Mouse (Mus musculus): ENCODE data around the gene Pard3. TPM values are rescaled to one million over a fixed set of nuclear protein-coding genes. Genes with fewer than 3 reads are reported as not detected.

Gene Pard3
- polyA plus RNA-seq, 1 experiment: 10.4 TPM

DNA sequence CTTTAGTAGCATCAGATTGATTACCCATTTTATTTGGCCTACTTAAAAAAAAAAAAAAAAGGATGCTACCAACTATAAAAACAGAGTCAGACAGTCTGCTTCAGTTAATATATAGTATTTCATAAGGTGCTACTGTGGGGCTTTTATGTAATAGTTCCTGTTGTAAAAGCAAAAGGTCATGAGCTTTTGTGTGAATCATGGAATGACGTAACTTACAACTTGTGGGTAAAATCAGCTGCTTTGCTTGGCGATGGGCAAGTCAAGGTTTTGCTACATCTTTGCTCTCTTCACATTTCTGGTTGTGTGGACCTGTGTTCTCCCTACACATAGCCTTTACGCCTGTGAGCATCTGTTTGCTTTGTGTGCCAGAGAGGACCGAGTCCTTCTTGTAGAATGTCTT lies 179.7 kb downstream of the Pard3 start:
- Histone ChIP-seq H3K4me1 (replicated peaks; ENCODE audit: control insufficient read depth, insufficient read depth, low read length) (no peaks in the 10 kb centered on the region), H3K4me3 (ENCODE audit: control insufficient read depth, insufficient read depth, low read length) (no peak overlapping the region), H3K36me3 (ENCODE audit: control insufficient read depth, insufficient read depth, low read length) (no peaks in the 10 kb centered on the region), H3K27ac (ENCODE audit: control insufficient read depth, insufficient read depth, low read length) (no peak overlapping the region), H3K27me3 (ENCODE audit: control insufficient read depth, insufficient read depth, low read length) (no peaks in the 10 kb centered on the region)
- WGBS: 93% methylated on average over 4 of the region's 4 CpGs
- no peak for DNase-seq
- TF ChIP-seq POLR2A (IDR thresholded peaks at IDR 0.05; ENCODE audit: control insufficient read depth, extremely low read depth, insufficient read depth, low read length, poor library complexity): no peak
- no peak for TF ChIP-seq CTCF (IDR thresholded peaks at IDR 0.05; ENCODE audit: borderline replicate concordance, control insufficient read depth, extremely low read depth, insufficient read depth, low read length, poor library complexity)

- DNase-seq: no peak
- no peaks in the 10 kb centered on the region for H3K4me1 ChIP-seq (replicated peaks; ENCODE audit: control insufficient read depth, insufficient read depth, low read length)
- H3K4me3 ChIP-seq (ENCODE audit: control insufficient read depth, insufficient read depth, low read length): no peak overlapping the region
- H3K36me3 ChIP-seq (ENCODE audit: control insufficient read depth, insufficient read depth, low read length): no peaks in the 10 kb centered on the region
- no peak overlapping the region for H3K27ac ChIP-seq (ENCODE audit: control insufficient read depth, insufficient read depth, low read length)
- WGBS: 93% methylated on average over 11 of the region's 11 CpGs
- TF ChIP-seq POLR2A (IDR thresholded peaks at IDR 0.05; ENCODE audit: control insufficient read depth, extremely low read depth, insufficient read depth, low read length, poor library complexity) (no peak), CTCF (IDR thresholded peaks at IDR 0.05; ENCODE audit: borderline replicate concordance, control insufficient read depth, extremely low read depth, insufficient read depth, low read length, poor library complexity) (no peak)
- H3K27me3 ChIP-seq (ENCODE audit: control insufficient read depth, insufficient read depth, low read length): no peaks in the 10 kb centered on the region
Observed at GRCm38 (mm10) chr8:127243841-127244240, 180.1 kb downstream of the Pard3 start.

DNA sequence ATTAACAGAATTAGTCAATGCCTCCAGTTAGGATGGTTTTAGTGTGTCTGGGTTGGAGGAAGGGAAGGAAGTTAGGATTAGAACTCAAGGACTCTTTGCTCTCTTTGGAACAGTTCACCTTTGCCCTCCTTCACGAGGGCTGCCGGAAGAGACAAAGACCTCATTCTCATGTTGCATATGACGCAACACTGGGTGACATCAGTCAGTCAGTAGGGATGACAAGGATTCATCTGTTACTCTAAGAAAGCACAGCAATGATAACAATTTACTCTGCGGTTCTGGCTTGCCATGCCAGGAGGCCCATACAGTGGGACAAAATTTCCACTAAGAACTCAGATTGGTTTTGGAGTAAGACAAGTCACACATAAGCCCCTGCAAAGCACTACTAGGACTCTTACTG lies 187.1 kb downstream of the Pard3 start:
- Histone ChIP-seq H3K27ac (ENCODE audit: control insufficient read depth, insufficient read depth, low read length) (no peak overlapping the region), H3K27me3 (ENCODE audit: control insufficient read depth, insufficient read depth, low read length) (no peaks in the 10 kb centered on the region), H3K36me3 (ENCODE audit: control insufficient read depth, insufficient read depth, low read length) (no peaks in the 10 kb centered on the region), H3K4me1 (replicated peaks; ENCODE audit: control insufficient read depth, insufficient read depth, low read length) (no peaks in the 10 kb centered on the region), H3K4me3 (ENCODE audit: control insufficient read depth, insufficient read depth, low read length) (no peak overlapping the region)
- no peak for TF ChIP-seq POLR2A (IDR thresholded peaks at IDR 0.05; ENCODE audit: control insufficient read depth, extremely low read depth, insufficient read depth, low read length, poor library complexity)
- TF ChIP-seq CTCF (IDR thresholded peaks at IDR 0.05; ENCODE audit: borderline replicate concordance, control insufficient read depth, extremely low read depth, insufficient read depth, low read length, poor library complexity): no peak
- no peak for DNase-seq
- 97% methylated on average over 4 of the region's 4 CpGs for WGBS

- Histone ChIP-seq H3K36me3 (ENCODE audit: control insufficient read depth, insufficient read depth, low read length) (no peaks in the 10 kb centered on the region), H3K27me3 (ENCODE audit: control insufficient read depth, insufficient read depth, low read length) (no peaks in the 10 kb centered on the region), H3K4me3 (ENCODE audit: control insufficient read depth, insufficient read depth, low read length) (no peak overlapping the region), H3K4me1 (replicated peaks; ENCODE audit: control insufficient read depth, insufficient read depth, low read length) (no peaks in the 10 kb centered on the region), H3K27ac (ENCODE audit: control insufficient read depth, insufficient read depth, low read length) (no peak overlapping the region)
- DNase-seq: no peak
- TF ChIP-seq POLR2A (IDR thresholded peaks at IDR 0.05; ENCODE audit: control insufficient read depth, extremely low read depth, insufficient read depth, low read length, poor library complexity) (no peak), CTCF (IDR thresholded peaks at IDR 0.05; ENCODE audit: borderline replicate concordance, control insufficient read depth, extremely low read depth, insufficient read depth, low read length, poor library complexity) (no peak)
- WGBS: 84% methylated on average over 3 of the region's 3 CpGs
Observed at GRCm38 (mm10) chr8:127251476-127251875, 187.8 kb downstream of the Pard3 start.

- Histone ChIP-seq H3K4me3 (ENCODE audit: control insufficient read depth, insufficient read depth, low read length) (no peak overlapping the region), H3K36me3 (ENCODE audit: control insufficient read depth, insufficient read depth, low read length) (no peaks in the 10 kb centered on the region), H3K27ac (ENCODE audit: control insufficient read depth, insufficient read depth, low read length) (no peak overlapping the region), H3K27me3 (ENCODE audit: control insufficient read depth, insufficient read depth, low read length) (no peaks in the 10 kb centered on the region), H3K4me1 (replicated peaks; ENCODE audit: control insufficient read depth, insufficient read depth, low read length) (no peaks in the 10 kb centered on the region)
- WGBS: 81% methylated on average over 13 of the region's 13 CpGs
- DNase-seq: no peak
- no peak for TF ChIP-seq POLR2A (IDR thresholded peaks at IDR 0.05; ENCODE audit: control insufficient read depth, extremely low read depth, insufficient read depth, low read length, poor library complexity)
- TF ChIP-seq CTCF (IDR thresholded peaks at IDR 0.05; ENCODE audit: borderline replicate concordance, control insufficient read depth, extremely low read depth, insufficient read depth, low read length, poor library complexity): no peak
Observed at GRCm38 (mm10) chr8:127251985-127252384, 188.3 kb downstream of the Pard3 start.

DNA sequence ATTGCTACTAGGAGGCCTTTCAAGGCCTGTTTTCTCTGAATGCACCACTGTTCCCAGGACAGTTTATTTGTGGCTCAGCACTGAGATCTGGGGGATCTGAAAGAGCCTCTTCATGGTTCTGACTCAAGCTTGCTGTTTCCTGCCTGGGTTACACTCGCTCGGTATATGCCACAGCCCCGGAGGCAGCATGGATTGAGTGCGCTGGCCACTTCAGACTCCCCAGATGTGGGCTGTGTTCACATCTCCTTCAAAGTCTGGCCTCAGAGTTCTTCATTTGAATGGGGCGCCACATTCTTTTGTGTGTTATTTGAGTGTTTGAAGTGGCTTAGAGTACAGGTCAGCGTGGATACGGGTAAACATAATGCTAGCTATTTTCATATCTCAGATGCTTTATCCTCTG lies 190.9 kb downstream of the Pard3 start:
- no peaks in the 10 kb centered on the region for H3K4me1 ChIP-seq (replicated peaks; ENCODE audit: control insufficient read depth, insufficient read depth, low read length)
- no peaks in the 10 kb centered on the region for H3K36me3 ChIP-seq (ENCODE audit: control insufficient read depth, insufficient read depth, low read length)
- no peak for DNase-seq
- H3K27me3 ChIP-seq (ENCODE audit: control insufficient read depth, insufficient read depth, low read length): no peaks in the 10 kb centered on the region
- H3K27ac ChIP-seq (ENCODE audit: control insufficient read depth, insufficient read depth, low read length): no peak overlapping the region
- H3K4me3 ChIP-seq (ENCODE audit: control insufficient read depth, insufficient read depth, low read length): no peak overlapping the region
- WGBS: 92% methylated on average over 7 of the region's 7 CpGs
- TF ChIP-seq CTCF (IDR thresholded peaks at IDR 0.05; ENCODE audit: borderline replicate concordance, control insufficient read depth, extremely low read depth, insufficient read depth, low read length, poor library complexity) (no peak), POLR2A (IDR thresholded peaks at IDR 0.05; ENCODE audit: control insufficient read depth, extremely low read depth, insufficient read depth, low read length, poor library complexity) (no peak)

GRCm38 (mm10) chr8:127257086-127257485 lies 193.4 kb downstream of the Pard3 start:
- 89% methylated on average over 3 of the region's 3 CpGs for WGBS
- DNase-seq: no peak
- TF ChIP-seq CTCF (IDR thresholded peaks at IDR 0.05; ENCODE audit: borderline replicate concordance, control insufficient read depth, extremely low read depth, insufficient read depth, low read length, poor library complexity) (no peak), POLR2A (IDR thresholded peaks at IDR 0.05; ENCODE audit: control insufficient read depth, extremely low read depth, insufficient read depth, low read length, poor library complexity) (no peak)

More at GRCm38 (mm10) chr8:127257086-127257485, 193.4 kb downstream of the Pard3 start:
- Histone ChIP-seq H3K27ac (ENCODE audit: control insufficient read depth, insufficient read depth, low read length) (no peak overlapping the region), H3K4me3 (ENCODE audit: control insufficient read depth, insufficient read depth, low read length) (no peak overlapping the region), H3K4me1 (replicated peaks; ENCODE audit: control insufficient read depth, insufficient read depth, low read length) (no peaks in the 10 kb centered on the region), H3K36me3 (ENCODE audit: control insufficient read depth, insufficient read depth, low read length) (no peaks in the 10 kb centered on the region), H3K27me3 (ENCODE audit: control insufficient read depth, insufficient read depth, low read length) (no peaks in the 10 kb centered on the region)
